Mouse (Mus musculus): ENCODE measurements at regions not wholly inside any gene's neighbourhood (a gene's known extent, or its start where the extent isn't known, plus 50 kb on each side); places are given as distances from the start of the nearest gene placed in this dataset.

DNA sequence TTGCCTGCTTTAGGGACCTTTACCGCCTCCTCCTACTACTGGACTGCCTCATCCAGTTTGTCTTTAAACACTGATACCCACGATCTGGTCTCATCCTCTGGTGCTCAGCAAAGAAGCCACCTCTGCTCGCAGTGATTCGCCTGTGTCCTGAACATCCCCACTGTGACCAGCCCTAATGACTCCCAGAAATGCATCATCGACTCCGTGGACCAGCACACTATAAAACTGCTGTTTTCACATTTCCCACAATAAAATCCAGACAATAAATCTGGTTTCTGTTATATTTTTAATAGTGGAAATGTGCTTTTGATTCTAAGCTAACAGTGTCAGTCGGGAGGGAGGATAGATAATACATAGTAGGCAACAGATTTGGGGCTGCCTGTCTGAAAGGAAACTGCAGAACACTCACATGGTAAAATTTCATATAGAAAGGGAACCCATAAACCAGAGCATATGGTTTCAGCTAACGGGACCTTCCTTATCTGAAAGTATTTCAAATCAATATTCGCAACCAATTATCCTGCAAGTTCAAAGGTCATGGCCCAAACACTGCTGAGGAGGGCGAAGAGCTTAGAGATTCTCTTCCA, 233.7 kb upstream of the Cxadr start:
- H3K4me3 ChIP-seq (ENCODE audit: low read depth, low read length): no peak overlapping the region
- no peaks in the 10 kb centered on the region for H3K27me3 ChIP-seq (ENCODE audit: insufficient read depth, low read length)
- TF ChIP-seq TAL1 (conservative IDR thresholded peaks at IDR 0.05; ENCODE audit: low read depth, low read length): no peak
- no peak for TF ChIP-seq GATA2 (IDR thresholded peaks at IDR 0.05; ENCODE audit: borderline replicate concordance, low read depth, low read length)
- no peak for TF ChIP-seq CTCF (IDR thresholded peaks at IDR 0.05; ENCODE audit: low read depth, low read length)
- TF ChIP-seq POLR2AphosphoS5 (IDR thresholded peaks at IDR 0.05; ENCODE audit: insufficient replicate concordance, low read depth, low read length): no peak
- no peak for TF ChIP-seq GATA1 (IDR thresholded peaks at IDR 0.05; ENCODE audit: borderline replicate concordance, low read length)
- peaks cover 21% of the 10 kb centered on the region for H3K9me3 ChIP-seq (replicated peaks)
- H3K36me3 ChIP-seq (replicated peaks): no peaks in the 10 kb centered on the region
- ATAC-seq (ENCODE audit: extremely low read depth, insufficient number of reproducible peaks, low FRiP score, poor library complexity, severe bottlenecking): no peak
- no peak for DNase-seq (ENCODE audit: low spot score)
- no peaks in the 10 kb centered on the region for H3K4me1 ChIP-seq (ENCODE audit: insufficient read depth, low read depth, low read length)

DNA sequence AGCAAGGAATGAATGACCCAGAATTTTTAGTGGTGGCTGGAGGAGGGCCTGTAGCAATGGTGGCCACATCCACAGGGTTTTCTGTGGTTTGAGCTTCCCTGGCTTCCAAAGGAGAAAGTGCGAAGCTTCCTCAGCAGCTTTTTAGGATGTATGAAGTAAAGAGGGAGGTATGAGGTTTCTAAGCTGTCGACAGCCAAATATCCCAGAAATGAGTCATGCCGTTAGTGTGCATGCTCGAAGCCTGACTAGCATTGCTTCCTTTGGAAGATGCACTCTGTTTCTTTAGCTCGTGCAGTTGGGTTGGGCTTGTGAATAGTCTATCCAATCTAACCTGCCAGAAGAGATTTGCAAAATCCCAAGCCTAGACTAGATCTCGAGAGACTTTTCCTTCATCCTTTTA, 240.8 kb upstream of the Cxadr start:
- H3K9me3 ChIP-seq (replicated peaks): peaks cover 26% of the 10 kb centered on the region

DNA sequence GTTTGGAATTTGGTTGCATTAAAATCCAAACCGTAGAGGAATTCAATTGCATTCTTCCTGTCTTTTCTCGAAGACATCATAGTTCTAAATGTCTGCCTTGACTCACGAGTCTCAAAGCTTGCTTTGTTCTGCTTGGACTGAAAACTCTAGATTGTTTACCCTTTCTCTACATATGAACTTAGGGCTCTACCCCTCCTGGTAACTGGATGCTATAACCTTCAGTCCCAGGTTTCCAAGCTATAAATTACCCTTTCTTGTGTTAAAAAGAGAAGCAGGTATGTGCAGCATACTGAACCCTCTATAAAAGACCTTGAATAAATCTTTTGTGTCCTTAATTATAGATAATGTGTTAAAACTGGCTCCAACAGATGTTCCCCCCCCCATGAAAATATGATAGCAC, 243.7 kb upstream of the Cxadr start:
- DNase-seq (ENCODE audit: low spot score) (no peak), ATAC-seq (ENCODE audit: extremely low read depth, insufficient number of reproducible peaks, low FRiP score, poor library complexity, severe bottlenecking) (no peak)
- Histone ChIP-seq H3K9me3 (replicated peaks) (peaks cover 20% of the 10 kb centered on the region), H3K36me3 (replicated peaks) (no peaks in the 10 kb centered on the region), H3K27me3 (ENCODE audit: insufficient read depth, low read length) (no peaks in the 10 kb centered on the region), H3K4me3 (ENCODE audit: low read depth, low read length) (no peak overlapping the region), H3K4me1 (ENCODE audit: insufficient read depth, low read depth, low read length) (no peaks in the 10 kb centered on the region)
- TF ChIP-seq CTCF (IDR thresholded peaks at IDR 0.05; ENCODE audit: low read depth, low read length) (no peak), GATA2 (IDR thresholded peaks at IDR 0.05; ENCODE audit: borderline replicate concordance, low read depth, low read length) (no peak), TAL1 (conservative IDR thresholded peaks at IDR 0.05; ENCODE audit: low read depth, low read length) (no peak), GATA1 (IDR thresholded peaks at IDR 0.05; ENCODE audit: borderline replicate concordance, low read length) (no peak), POLR2AphosphoS5 (IDR thresholded peaks at IDR 0.05; ENCODE audit: insufficient replicate concordance, low read depth, low read length) (no peak)

More for the DNA sequence above, 240.8 kb upstream of the Cxadr start:
- Histone ChIP-seq H3K36me3 (replicated peaks) (no peaks in the 10 kb centered on the region), H3K4me1 (ENCODE audit: insufficient read depth, low read depth, low read length) (no peaks in the 10 kb centered on the region), H3K27me3 (ENCODE audit: insufficient read depth, low read length) (no peaks in the 10 kb centered on the region), H3K4me3 (ENCODE audit: low read depth, low read length) (no peak overlapping the region)
- no peak for TF ChIP-seq TAL1 (conservative IDR thresholded peaks at IDR 0.05; ENCODE audit: low read depth, low read length)
- TF ChIP-seq GATA1 (IDR thresholded peaks at IDR 0.05; ENCODE audit: borderline replicate concordance, low read length): no peak
- TF ChIP-seq CTCF (IDR thresholded peaks at IDR 0.05; ENCODE audit: low read depth, low read length): no peak
- no peak for TF ChIP-seq POLR2AphosphoS5 (IDR thresholded peaks at IDR 0.05; ENCODE audit: insufficient replicate concordance, low read depth, low read length)
- no peak for TF ChIP-seq GATA2 (IDR thresholded peaks at IDR 0.05; ENCODE audit: borderline replicate concordance, low read depth, low read length)
- DNase-seq (ENCODE audit: low spot score): no peak
- no peak for ATAC-seq (ENCODE audit: extremely low read depth, insufficient number of reproducible peaks, low FRiP score, poor library complexity, severe bottlenecking)

DNA sequence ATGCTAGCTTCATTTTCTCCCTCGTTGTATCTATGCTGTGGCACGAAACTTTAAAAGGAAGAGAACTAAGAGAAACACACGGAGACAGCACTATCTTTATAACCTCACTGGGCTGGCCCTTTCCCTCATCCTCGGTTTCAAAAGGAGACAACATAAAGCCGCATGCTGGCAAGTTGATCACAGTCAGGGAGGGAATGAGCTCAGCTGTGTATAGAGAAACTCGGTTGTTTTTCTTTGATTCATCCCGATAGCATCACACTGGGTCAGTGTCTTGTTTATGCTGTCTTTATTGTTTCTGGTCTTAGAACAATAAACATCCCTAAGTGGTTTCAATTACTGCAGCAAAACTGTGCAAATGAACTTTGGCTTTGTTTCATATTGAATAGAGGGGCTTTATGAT, 249.2 kb upstream of the Cxadr start:
- TF ChIP-seq TAL1 (conservative IDR thresholded peaks at IDR 0.05; ENCODE audit: low read depth, low read length): no peak
- TF ChIP-seq GATA2 (IDR thresholded peaks at IDR 0.05; ENCODE audit: borderline replicate concordance, low read depth, low read length): no peak
- TF ChIP-seq GATA1 (IDR thresholded peaks at IDR 0.05; ENCODE audit: borderline replicate concordance, low read length): no peak
- TF ChIP-seq POLR2AphosphoS5 (IDR thresholded peaks at IDR 0.05; ENCODE audit: insufficient replicate concordance, low read depth, low read length): no peak
- no peak for TF ChIP-seq CTCF (IDR thresholded peaks at IDR 0.05; ENCODE audit: low read depth, low read length)
- no peaks in the 10 kb centered on the region for H3K36me3 ChIP-seq (replicated peaks)
- H3K4me1 ChIP-seq (ENCODE audit: insufficient read depth, low read depth, low read length): no peaks in the 10 kb centered on the region
- H3K4me3 ChIP-seq (ENCODE audit: low read depth, low read length): no peak overlapping the region
- ATAC-seq (ENCODE audit: extremely low read depth, insufficient number of reproducible peaks, low FRiP score, poor library complexity, severe bottlenecking) (no peak), DNase-seq (ENCODE audit: low spot score) (no peak)
- H3K9me3 ChIP-seq (replicated peaks): peaks cover 9% of the 10 kb centered on the region
- no peaks in the 10 kb centered on the region for H3K27me3 ChIP-seq (ENCODE audit: insufficient read depth, low read length)

DNA sequence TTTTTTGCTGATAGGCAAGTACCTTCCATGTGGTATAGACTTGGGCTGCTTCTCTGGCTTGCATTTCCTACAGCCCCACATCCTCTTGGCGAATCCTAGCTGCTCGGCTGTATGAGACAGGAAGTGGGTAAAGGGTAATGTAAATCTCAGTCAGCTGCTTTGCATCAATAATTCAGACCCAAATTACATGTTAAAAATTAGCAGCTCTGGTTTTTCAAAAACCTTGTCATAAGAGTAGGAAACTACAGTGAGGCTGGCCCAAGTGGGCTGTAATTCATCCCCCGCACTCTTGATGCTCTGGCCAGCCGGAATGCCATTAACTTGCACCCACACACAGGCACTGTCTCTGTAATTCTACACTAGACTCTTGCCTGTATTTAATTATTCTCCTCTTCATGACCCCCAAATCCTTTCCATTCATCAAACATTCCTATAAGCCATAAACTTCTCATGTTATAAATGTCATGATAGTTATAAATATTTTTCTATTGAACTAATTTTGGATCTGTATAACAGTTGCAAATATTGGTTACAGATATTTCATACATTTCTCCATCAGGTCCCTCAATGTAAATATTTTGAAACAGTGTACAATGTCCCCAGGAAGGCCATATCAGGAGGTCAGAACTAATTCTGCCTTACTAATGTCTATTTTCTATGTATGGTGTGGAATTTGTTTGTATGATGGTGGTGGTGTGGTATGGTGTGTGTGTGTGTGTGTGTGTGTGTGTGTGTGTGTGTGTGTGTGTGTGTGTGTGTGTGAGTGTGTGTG, 261.0 kb upstream of the Cxadr start:
- no peaks in the 10 kb centered on the region for H3K27me3 ChIP-seq (ENCODE audit: insufficient read depth, low read length)
- no peaks in the 10 kb centered on the region for H3K36me3 ChIP-seq (replicated peaks)
- H3K9me3 ChIP-seq (replicated peaks): peaks cover 2% of the 10 kb centered on the region; the same call in 1 of the 2 replicates
- H3K4me3 ChIP-seq (ENCODE audit: low read depth, low read length): no peak overlapping the region
- no peaks in the 10 kb centered on the region for H3K4me1 ChIP-seq (ENCODE audit: insufficient read depth, low read depth, low read length)
- DNase-seq (ENCODE audit: low spot score) (no peak), ATAC-seq (ENCODE audit: extremely low read depth, insufficient number of reproducible peaks, low FRiP score, poor library complexity, severe bottlenecking) (no peak)
- no peak for TF ChIP-seq GATA1 (IDR thresholded peaks at IDR 0.05; ENCODE audit: borderline replicate concordance, low read length)
- no peak for TF ChIP-seq TAL1 (conservative IDR thresholded peaks at IDR 0.05; ENCODE audit: low read depth, low read length)
- no peak for TF ChIP-seq POLR2AphosphoS5 (IDR thresholded peaks at IDR 0.05; ENCODE audit: insufficient replicate concordance, low read depth, low read length)

DNA sequence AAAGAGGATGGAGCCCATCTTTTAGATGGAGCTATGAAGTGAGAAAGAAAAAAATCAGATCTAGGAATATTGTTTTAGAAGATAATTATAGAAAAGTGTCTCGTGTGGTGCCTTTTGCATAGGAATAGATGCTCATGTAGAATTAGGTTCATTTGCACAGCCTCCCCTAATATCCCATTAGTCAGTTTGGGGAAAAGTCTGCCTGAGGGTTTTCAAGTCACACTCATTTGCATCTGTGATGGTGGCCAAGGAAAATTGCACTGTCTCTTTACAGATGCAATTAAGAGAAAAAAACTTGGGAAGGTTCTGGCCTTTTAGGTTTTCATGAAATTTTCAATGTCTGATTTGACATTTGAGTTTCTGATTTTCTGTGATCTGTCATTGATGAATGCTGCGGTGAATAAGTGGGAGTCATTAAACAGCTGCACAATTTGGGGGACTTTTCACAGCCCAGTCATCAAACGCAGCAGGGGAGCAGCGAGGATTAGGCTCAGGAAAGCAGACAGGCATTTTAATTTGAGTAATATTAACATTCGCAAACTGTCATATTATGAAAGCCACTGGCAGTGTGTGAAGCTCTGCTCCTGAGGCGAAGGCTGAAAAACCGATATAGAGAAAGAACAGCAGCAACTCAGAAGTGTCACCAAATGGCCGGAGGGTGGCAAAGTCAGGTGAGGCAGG, 281.5 kb upstream of the Cxadr start:
- no peak for ATAC-seq (ENCODE audit: extremely low read depth, insufficient number of reproducible peaks, low FRiP score, poor library complexity, severe bottlenecking)
- no peak for TF ChIP-seq GATA1 (IDR thresholded peaks at IDR 0.05; ENCODE audit: borderline replicate concordance, low read length)
- H3K36me3 ChIP-seq (replicated peaks): no peaks in the 10 kb centered on the region
- H3K4me1 ChIP-seq (ENCODE audit: insufficient read depth, low read depth, low read length): no peaks in the 10 kb centered on the region
- no peak for DNase-seq (ENCODE audit: low spot score)
- no peaks in the 10 kb centered on the region for H3K27me3 ChIP-seq (ENCODE audit: insufficient read depth, low read length)
- no peak overlapping the region for H3K4me3 ChIP-seq (ENCODE audit: low read depth, low read length)
- H3K9me3 ChIP-seq (replicated peaks): peaks cover 6% of the 10 kb centered on the region; the same call in 1 of the 2 replicates

Measured in G1E (cell line).